Mouse (Mus musculus) limb, embryonic 14.5 days (tissue): Measurements from ENCODE around the gene Tmem82. TPM values are rescaled to one million over a fixed set of nuclear protein-coding genes. Genes with fewer than 3 reads are reported as not detected.

Source experiments
- ATAC-seq: fragments of 200-750 bp; cut with Nextera tagmentation; 2 replicates; pipeline ENCODE4 v1.8.0; 2017; ENCODE audit warnings: low read depth, moderate number of reproducible peaks, moderate TSS enrichment; ENCODE audit not compliant: low FRiP score
- DNase-seq: peaks from one replicate; pipeline ENCODE4 v3.0.0-alpha.2; 2015; ENCODE audit warnings: low spot score
- H3K27ac ChIP-seq: fragments of 300-500 bp; sonication (generic); replicated peaks from 2 replicates; pipeline ENCODE4 v1.5.1; 2014; ENCODE audit warnings: low read depth, mild to moderate bottlenecking, low read length, moderate library complexity, mixed read lengths
- H3K27me3 ChIP-seq: fragments of 300-500 bp; sonication (generic); 2 replicates; pipeline ENCODE4 v1.6.1; 2014; ENCODE audit warnings: low read length, mixed read lengths; ENCODE audit not compliant: control insufficient read depth, insufficient read depth
- H3K36me3 ChIP-seq: fragments of 300-500 bp; sonication (generic); 2 replicates; pipeline ENCODE4 v1.6.1; 2014; ENCODE audit warnings: mild to moderate bottlenecking, low read length, moderate library complexity, mixed read lengths; ENCODE audit not compliant: control insufficient read depth, insufficient read depth
- H3K4me1 ChIP-seq: fragments of 300-500 bp; sonication (generic); 2 replicates; pipeline ENCODE4 v1.6.1; 2014; ENCODE audit warnings: antibody characterized with exemption, low read length, mixed read lengths; ENCODE audit not compliant: control insufficient read depth, insufficient read depth
- H3K4me2 ChIP-seq: fragments of 300-500 bp; sonication (generic); replicated peaks from 2 replicates; pipeline ENCODE4 v1.6.1; 2014; ENCODE audit warnings: low read depth, mild to moderate bottlenecking, low read length, moderate library complexity; ENCODE audit not compliant: severe bottlenecking
- H3K4me3 ChIP-seq: fragments of 300-500 bp; sonication (generic); replicated peaks from 2 replicates; pipeline ENCODE4 v1.5.1; 2014; ENCODE audit warnings: low read length
- H3K9ac ChIP-seq: fragments of 300-500 bp; sonication (generic); 2 replicates; pipeline ENCODE4 v1.6.1; 2014; ENCODE audit warnings: mild to moderate bottlenecking, low read depth, low read length, moderate library complexity; ENCODE audit not compliant: severe bottlenecking
- H3K9me3 ChIP-seq: fragments of 300-500 bp; sonication (generic); 2 replicates; pipeline ENCODE4 v1.6.1; 2016; ENCODE audit warnings: low read length; ENCODE audit not compliant: control insufficient read depth
- POLR2A ChIP-seq: fragments of 200-500 bp; IDR thresholded peaks from 2 replicates; pipeline ENCODE4 v1.8.0; 2012; ENCODE audit warnings: inconsistent platforms, mild to moderate bottlenecking, moderate library complexity, borderline replicate concordance; ENCODE audit not compliant: insufficient read depth, insufficient read length; ENCODE audit errors: extremely low read depth
- WGBS: fragments of 180-500 bp; shearing (Covaris S2); extraction: QIAGEN DNeasy Blood & Tissue Kit; methylation state at CpG from one replicate; pipeline ENCODE4 v1.1.7; 2014; 5-methylcytosine and 5-hydroxymethylcytosine counted together
- polyA plus RNA-seq, 2 experiments: library from polyadenylated mRNA; depleted of rRNA in 1 of 2; stranded (reverse) in 1 of 2; unstranded in 1 of 2; fragments of >200 nt; fragmentation: Nextera tagmentation in 1 of 2; extraction: Ambion mirVana in 1 of 2; gene quantifications; 2 replicates each; pipeline versions ENCODE4 v1.2.1 to v1.2.3; 2012 to 2014

Gene Tmem82
- polyA plus RNA-seq, 2 experiments: 0.49 TPM; not detected in 1

DNA sequence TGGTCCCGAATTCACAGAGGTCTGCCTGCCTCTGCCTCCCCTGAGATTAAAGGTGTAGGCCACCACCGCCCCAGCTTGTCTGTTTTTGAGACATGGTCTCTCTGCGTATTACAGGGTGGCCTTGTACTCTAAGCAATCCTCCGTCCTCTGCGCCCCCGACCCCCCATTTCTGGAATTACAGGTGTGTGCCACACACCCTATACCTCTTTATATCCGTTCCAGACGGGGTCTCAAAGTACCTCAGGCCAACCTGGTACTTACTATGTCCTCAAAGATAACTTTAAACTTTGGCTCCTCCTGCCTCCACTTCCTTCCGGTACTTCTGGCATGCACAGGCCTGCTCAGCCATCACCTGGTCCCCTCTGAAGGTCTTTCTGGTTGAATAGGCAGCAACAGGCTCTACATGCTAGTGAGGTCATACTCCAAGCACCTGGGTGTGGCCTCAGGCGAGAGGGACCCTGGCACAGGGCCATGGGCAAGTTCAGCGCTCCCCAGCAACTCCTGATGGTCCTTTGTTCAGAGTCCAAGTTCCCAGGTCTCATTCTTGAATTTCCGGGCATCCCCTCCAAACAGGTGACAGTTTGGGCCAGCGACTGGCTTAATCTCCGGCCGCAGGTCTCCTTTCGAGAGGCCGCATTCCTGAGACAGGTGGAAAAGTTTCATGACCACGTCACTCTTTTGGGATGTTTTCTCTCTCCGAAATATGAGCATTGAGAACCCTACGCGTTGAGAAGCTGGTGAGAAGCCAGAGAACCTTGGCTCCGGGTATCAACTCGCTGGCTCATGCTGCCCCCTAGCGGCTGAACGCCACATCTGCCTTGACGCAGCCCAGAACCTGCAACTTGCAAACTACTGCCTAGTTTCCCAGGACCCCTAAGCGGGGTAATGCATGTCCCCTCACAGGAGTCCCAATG, 43.4 kb downstream of the Tmem82 start:
- no peaks in the 10 kb centered on the region for H3K27me3 ChIP-seq
- H3K4me3 ChIP-seq: no peak overlapping the region
- 35% methylated on average over 27 of the region's 27 CpGs for WGBS
- no peak for TF ChIP-seq POLR2A
- no peak overlapping the region for H3K9ac ChIP-seq
- H3K4me1 ChIP-seq: peaks cover 10% of the 10 kb centered on the region
- H3K27ac ChIP-seq: no peak overlapping the region
- ATAC-seq (peak; percentile 83), DNase-seq (peak; percentile 90)
- H3K9me3 ChIP-seq: no peaks in the 10 kb centered on the region
- H3K36me3 ChIP-seq: peaks cover 26% of the 10 kb centered on the region
- peak overlapping the region; percentile 13; the same call in 1 of the 2 replicates for H3K4me2 ChIP-seq

- no peak for ATAC-seq
- DNase-seq: no peak
- no peak overlapping the region for H3K4me2 ChIP-seq
- peak overlapping the region; percentile 43 for H3K27ac ChIP-seq
- peaks cover 12% of the 10 kb centered on the region for H3K36me3 ChIP-seq
- H3K4me3 ChIP-seq: no peak overlapping the region
- no peak overlapping the region for H3K9ac ChIP-seq
- no peaks in the 10 kb centered on the region for H3K9me3 ChIP-seq
- no peak for TF ChIP-seq POLR2A
- WGBS: 53% methylated on average over 6 of the region's 6 CpGs
- H3K27me3 ChIP-seq: no peaks in the 10 kb centered on the region
- peaks cover 10% of the 10 kb centered on the region for H3K4me1 ChIP-seq
Observed at GRCm38 (mm10) chr4:141573359-141573966, 45.0 kb downstream of the Tmem82 start.

DNA sequence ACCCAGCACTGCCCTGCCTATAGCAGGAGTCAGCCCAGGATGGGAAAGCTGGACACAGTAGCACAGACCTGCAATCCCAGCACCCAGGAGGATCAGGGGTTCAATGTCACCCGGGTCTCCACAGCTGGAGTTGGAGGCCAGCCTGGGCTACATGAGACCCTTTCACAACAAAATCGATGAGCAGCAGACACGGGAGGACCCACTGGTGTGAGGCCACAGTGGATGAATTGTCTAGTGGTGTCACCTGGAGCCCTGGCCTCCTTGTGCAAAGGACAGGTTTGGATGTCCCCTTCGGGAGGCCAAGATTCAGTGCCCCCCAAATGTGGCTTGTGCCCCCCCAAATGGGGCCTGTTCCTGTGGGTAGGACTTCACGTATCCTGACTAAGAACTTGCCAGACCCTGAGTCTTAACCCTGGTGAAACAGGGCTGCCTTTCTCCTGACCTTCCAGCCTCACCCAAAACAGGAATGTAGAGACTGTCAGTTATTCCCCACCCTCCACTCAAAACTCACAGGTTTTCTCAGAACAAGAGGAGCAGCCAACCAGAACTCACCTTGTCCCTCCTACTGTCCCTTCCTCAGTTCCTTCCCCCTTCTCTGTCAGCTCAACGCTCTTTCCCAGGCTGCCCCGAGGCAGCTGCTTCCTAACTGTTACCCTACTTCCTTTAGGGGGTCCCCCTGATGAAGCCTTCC, 45.6 kb downstream of the Tmem82 start:
- whole genome bisulfite sequencing: 69% methylated on average over 7 of the region's 7 CpGs
- no peaks in the 10 kb centered on the region for H3K9me3 ChIP-seq
- TF ChIP-seq POLR2A: no peak
- ATAC-seq: no peak
- no peak overlapping the region for H3K4me2 ChIP-seq
- H3K27me3 ChIP-seq: no peaks in the 10 kb centered on the region
- no peak for DNase-seq
- peak overlapping the region; percentile 43 for H3K27ac ChIP-seq
- H3K4me1 ChIP-seq: peaks cover 10% of the 10 kb centered on the region
- H3K36me3 ChIP-seq: peaks cover 10% of the 10 kb centered on the region
- H3K9ac ChIP-seq: no peak overlapping the region
- no peak overlapping the region for H3K4me3 ChIP-seq

- WGBS: 54% methylated on average over 10 of the region's 10 CpGs
- Histone ChIP-seq H3K36me3 (0 out of 2 replicates have a peak, but pooled peaks cover 4% of the 10 kb centered on the region), H3K4me1 (peaks cover 10% of the 10 kb centered on the region), H3K4me3 (no peak overlapping the region), H3K9me3 (no peaks in the 10 kb centered on the region), H3K27me3 (no peaks in the 10 kb centered on the region), H3K9ac (no peak overlapping the region), H3K27ac (no peak overlapping the region), H3K4me2 (no peak overlapping the region)
- ATAC-seq (no peak), DNase-seq (no peak)
- no peak for TF ChIP-seq POLR2A
Observed at GRCm38 (mm10) chr4:141571934-141572333, 46.5 kb downstream of the Tmem82 start.

- Histone ChIP-seq H3K9me3 (no peaks in the 10 kb centered on the region), H3K36me3 (0 out of 2 replicates have a peak, but pooled peaks cover 1% of the 10 kb centered on the region), H3K4me3 (no peak overlapping the region), H3K4me2 (no peak overlapping the region), H3K4me1 (peaks cover 10% of the 10 kb centered on the region), H3K27me3 (no peaks in the 10 kb centered on the region), H3K9ac (no peak overlapping the region), H3K27ac (no peak overlapping the region)
- ATAC-seq: no peak
- DNase-seq: no peak
- 47% methylated on average over 6 of the region's 6 CpGs for WGBS
- TF ChIP-seq POLR2A: no peak
Observed at GRCm38 (mm10) chr4:141571337-141571739, 47.1 kb downstream of the Tmem82 start.
